Mouse (Mus musculus): ENCODE measurements around the gene Ctcf. TPM values are rescaled to one million over a fixed set of nuclear protein-coding genes. Genes with fewer than 3 reads are reported as not detected.

Gene Ctcf
- polyA plus RNA-seq, 1 experiment = 12.2 TPM

DNA sequence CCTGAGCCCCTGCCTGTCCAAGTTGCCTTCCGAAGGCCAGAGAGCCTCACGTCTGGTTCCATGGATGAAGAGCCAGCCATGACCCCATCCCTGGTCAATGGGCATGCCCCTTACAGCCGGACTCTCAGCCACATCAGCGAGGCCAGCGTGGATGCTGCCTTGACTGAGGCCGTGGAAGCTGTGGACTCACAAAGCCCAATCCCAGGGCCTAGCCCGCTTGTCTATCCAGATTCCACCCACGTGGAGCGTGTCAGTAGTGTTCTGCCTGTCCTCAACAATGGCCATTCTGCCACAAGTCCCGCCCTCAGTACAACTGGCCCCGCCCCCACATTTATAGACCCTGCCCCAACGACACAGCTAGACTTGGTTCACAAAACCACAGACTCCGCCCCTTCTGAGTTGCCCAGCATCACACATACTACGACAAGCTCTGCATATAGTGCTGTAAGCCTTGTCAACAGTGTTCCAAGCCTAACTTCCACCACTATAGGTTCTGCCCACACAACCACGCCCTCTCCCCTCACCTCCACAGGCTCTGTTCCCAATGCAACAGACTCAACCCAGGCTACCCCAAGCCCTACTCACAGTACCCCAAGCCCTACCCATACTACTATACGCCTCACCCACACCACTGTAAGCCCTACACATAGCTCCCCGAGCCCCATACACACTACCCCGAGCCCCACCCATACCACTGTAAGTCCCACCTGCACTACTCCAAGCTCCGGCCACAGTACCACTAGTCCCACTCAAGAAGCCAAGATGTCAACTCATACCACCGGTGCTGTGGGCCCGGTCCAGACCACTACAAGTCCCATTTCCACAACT, 18.7 kb upstream of the Ctcf start:
- no peak for DNase-seq (ENCODE audit: low read depth)

DNA sequence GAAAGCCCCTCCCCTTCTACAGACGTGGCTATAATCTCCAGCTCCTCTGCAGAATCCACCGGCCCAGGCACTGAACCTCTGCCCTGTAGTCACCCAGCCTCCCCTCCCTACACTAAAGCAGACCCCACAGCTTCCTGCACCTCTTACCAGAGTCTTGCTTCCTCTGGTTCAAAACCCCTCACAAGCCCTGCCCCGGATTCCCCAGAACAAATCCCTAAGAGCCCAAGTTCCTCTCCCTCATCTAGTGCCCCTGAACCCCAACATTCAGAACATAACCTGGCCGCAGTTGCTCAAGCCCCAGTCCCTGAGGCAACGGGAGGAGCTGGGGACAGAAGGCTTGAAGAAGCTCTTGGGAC, 18.1 kb upstream of the Ctcf start:
- DNase-seq (ENCODE audit: low read depth) = no peak

DNA sequence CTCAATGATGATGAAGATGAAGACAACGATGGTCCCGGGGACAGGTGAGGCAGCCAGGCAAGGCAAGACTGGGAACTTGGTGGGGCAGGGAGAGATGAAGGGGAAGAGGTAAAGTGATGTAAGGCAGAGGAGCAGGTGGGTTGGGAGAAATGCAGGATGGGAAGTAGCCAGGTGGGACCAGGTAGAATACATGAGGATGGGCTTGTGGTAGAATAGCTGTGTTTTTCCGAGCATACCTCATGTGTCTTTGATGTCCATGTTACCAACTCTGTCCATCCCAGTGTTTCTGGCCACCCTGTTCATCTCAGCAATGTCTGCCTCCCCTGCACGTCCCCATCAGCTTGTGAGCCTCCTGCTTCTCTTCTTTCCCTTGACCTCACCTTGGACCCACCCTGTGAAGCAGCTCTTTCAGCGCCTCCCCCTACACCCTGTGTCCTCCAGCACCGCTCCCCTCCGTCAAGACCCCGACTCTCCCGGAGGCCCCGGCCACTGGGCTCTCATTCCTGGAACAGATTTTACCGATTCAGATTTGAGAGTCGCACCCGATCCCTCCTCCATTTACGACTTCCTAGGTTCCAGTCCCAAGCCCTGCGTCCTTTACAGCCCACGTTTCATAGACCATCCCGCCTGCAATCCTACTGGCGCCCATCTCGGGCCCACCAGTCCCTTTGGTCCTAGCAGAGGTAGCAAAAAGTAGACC, 17.3 kb upstream of the Ctcf start:
- no peak for DNase-seq (ENCODE audit: low read depth)

DNA sequence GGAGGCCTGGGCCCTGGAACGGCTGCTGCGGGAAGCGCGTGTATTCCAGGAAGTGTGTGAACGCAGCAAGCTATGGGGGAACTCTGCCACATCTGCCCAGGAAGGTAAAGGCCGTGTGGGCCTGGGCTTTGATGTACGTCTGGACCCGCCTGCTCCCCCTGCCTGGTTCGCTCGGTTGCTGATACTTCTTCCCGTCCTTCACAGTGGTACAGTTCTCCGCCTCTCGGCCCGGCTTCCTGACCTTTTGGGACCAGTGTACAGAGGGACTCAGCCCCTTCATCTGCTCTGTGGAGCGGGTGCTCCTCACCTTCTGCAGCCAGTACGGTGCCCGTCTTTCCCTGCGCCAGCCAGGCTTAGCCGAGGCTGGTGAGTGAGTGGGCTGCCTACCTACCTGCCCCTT, 16.2 kb upstream of the Ctcf start:
- DNase-seq (ENCODE audit: low read depth) = no peak

DNA sequence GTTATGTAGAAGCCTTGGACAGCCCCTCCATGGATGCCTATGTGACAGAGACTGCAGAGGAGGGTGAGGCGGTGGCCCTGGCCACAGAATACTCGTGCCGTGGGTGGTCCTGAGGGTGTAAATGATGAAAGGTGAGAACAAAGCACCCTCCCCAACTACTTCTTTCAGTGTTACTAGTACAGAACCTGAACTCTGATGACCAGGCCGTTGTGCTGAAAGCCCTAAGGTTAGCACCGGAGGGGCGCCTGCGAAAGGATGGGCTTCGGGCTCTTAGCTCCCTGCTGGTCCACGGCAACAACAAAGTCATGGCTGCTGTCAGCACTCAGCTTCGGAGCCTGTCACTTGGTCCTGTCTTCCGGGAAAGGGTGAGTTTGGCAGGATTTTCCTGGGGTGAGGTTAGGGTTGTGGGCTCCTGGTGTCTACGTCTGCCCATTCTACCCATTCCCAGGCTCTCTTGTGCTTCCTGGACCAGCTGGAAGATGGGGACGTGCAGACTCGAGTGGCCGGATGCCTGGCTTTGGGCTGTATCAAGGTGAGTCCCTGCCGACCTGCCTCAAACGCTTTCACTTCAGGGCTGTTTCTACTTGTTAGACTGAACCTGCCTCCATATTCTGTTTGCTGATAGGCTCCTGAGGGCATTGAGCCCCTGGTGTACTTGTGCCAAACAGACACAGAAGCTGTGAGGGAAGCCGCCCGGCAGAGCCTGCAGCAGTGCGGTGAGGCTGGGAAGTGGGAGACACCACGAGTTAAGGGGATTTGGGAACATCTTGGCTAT, 15.2 kb upstream of the Ctcf start:
- no peak for DNase-seq (ENCODE audit: low read depth)

DNA sequence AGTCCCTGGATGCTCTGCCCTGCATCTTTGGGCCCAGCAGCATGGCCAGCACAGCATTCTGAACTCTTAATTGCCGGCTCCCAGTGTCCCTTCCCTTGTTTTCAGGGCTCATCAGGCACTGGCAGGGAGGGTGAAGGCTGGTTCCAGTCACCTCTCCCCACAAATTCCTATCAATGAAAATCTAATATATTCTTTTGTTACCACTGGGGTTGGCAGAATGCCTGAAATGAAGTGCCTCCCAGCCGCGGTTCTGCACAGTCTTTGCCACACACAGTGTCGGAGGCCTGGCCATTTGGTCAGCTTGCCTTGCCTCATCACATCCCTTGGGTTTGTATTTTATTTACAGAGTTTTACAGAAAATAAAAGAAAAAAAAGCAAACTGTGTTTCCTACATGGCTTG, 14.5 kb upstream of the Ctcf start:
- no peak for DNase-seq (ENCODE audit: low read depth)

DNA sequence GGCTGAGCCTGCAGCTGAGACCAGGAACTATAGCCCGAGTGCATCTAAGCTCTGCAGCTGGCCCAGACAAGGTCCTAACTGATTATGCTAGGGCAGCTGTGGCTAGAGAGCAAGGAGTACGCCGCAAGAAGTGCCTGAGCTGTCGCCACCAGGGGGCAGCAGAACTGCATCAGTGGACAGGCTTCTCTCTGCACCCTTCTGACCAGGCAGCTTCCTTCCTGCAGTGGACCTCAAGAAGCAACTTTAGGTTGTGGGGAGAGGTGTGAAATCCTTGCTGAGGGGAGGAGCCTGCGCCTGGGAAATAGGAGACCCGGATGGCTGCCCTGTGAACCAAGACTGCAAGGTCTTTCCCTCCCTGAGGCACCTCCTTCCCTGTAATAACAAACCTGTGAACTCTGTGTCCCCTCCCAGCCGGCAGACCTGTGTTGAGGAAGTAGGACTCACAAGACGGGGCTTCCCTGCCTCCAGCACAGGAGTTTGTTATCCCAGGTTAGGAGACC, 13.9 kb upstream of the Ctcf start:
- DNase-seq (ENCODE audit: low read depth) = no peak

DNA sequence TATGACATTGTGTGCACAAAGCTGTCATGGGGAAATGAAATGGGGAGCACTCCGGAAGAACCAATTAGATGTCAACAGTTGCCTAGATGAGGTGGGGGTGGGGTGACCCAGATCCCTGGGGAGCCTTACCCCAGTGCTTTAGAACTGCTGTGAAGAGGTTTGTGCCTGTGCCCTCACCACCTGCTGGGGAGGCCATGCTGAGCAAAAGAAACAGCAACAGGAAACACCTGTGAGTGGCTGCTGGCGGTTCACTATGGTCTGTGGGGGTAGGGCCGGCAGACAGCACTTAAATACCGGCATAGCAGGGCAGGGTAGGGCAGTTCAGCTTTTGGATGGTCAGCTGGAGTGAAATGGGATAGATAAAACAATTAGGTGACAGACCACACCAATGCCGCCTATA, 13.2 kb upstream of the Ctcf start:
- DNase-seq (ENCODE audit: low read depth) = no peak

DNA sequence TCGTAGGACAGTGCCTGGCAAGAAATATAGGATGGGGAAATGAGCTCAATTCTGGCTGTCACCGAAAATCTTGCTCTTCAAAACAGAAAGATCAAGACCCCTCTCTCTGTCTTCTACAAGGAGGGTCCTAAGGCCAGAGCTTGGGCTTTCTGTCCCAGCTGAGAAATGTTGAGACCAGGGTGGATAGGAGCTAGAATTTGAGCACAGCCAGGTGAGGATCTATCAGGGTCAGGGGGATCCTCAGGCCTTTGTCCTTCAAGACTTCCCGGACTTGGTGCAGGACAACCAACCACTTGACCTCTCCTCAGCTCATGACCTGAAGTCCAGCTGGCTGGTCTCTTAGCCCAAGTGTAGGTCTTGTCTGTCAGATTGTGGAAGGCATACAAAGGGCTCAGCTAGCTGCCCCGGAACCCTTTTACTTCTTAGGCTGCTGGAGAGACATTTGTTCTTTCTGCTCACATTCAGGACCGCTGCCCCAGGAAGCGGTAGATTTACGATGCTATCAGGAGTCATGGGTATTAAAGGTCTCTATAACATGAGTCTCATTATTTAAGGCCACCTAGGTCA, 12.6 kb upstream of the Ctcf start:
- DNase-seq (ENCODE audit: low read depth) = no peak

DNA sequence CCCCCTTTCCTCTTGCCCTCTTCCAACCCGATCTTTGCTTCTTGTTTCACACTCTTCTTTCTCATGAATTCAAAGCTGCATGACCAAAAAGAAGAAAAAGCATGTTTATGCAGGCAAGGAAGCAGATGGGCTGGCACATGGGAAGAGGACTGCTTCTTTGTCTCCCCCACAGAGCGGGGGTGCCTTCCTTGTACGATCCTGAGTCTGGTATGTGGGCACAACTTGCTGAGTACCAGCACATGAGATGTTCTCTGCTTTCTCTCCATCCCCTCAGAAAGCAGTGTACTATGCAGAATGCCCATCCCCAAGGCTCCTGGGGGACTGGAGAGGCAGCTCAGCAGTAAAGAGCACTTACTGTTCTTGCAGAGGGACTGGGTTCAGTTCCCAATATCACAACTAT, 12.0 kb upstream of the Ctcf start:
- no peak for DNase-seq (ENCODE audit: low read depth)

DNA sequence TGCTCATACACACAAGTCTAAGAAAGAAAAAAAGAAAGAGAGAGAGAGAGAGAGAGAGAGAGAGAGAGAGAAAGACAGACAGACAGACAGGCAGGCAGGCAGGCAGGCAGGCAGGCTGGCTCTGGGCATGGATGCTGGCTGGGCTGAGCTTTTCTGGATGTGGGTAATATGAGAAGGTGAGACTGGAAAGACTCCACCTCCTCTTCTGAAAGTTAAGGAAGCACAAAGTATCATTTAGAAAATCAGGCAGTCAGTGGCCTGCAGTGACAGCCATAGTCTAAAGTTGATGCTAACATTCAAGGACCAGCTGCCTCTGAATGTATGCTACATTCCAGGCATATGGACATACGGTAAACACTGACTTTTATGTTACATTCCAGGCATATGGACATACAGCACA, 11.5 kb upstream of the Ctcf start:
- no peak for DNase-seq (ENCODE audit: low read depth)

DNA sequence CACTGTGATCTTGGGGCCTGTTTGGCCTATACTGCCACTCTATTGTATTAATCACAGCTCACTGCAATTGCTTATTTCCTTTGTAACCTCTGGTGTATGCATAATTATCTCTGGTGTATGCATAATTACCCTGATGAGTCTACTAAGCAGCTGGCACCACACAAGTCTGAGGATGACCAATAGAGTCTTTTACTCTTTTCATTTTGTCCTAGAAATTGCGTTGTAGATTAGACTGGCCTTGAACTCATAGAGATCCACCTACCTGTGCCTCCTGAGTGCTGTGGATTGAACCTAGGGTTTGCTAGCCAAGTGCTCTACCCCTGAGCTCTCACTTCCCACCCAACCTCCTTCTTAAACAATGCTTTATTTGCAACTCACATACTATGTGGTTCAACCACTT, 10.3 kb upstream of the Ctcf start:
- DNase-seq (ENCODE audit: low read depth) = no peak

DNA sequence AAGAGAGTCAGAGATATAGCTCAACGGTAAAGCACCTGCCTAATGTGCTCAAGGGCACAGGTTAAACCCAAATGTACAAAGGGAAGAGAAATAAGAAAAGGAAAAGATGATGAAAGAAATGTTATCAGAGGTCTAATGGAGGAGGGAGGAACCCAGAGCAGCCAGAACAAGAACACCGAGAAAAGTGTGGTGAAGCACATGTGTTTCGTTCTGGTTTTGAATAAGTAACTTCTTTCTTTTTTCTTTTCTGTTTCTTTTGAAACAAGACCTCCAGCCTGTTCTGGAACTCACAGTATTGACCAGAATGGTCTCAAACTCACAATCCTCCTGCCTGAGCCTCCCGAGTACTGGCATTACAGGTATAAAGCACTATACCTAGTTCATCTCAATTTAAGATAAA, 7.0 kb upstream of the Ctcf start:
- no peak for DNase-seq (ENCODE audit: low read depth)

DNA sequence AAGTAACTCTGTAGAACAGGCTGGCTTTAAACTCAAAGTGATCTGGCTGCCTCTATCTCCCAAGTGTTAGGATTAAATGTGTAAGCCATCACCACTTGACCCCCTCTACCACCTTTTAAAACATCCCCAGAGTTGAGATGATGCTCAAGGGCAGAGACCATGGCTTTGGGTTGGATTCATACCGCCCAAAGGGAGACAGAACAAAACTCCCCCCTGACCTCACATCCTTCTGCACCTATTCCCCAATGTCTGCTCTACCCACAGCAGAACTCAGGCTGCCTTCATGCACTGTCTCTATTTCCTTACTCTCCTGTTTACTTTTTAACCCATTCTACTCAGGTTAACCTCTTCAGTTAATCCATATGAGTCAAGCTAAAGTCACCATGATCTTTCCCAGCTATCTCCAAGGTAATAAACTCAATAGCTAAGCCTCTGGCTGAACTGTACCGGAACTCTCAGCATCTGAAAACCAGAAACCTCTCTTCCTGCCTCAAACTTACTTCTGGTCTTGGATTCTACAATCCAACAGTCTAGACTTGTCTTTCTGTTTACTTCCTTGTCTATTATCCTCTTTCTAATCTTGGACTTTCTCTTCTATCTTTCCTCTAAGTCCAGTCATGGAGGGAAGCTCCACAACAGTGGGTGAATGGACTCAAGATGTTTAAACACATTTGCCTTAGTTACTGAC, 1.5 kb upstream of the Ctcf start:
- no peak for DNase-seq (ENCODE audit: low read depth)

DNA sequence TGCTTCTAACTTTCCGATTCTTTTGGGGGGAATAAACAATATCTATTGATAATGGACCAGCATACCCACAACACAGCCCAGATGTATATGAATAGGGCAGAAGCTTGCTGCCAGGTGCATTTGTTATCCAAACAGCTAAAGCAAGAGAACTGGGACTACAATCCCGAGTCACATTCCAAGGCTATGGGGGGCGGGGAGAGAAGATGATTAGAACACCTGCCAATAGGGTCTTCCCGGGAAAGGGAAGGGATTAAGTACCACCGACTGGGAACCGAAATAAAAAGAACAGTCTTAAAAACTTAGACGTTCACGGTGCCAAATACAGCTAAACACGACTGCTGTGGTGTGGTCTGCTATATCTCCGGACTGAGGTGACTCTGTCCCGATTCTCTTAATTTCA, 887 bp upstream of the Ctcf start:
- no peak for DNase-seq (ENCODE audit: low read depth)

DNA sequence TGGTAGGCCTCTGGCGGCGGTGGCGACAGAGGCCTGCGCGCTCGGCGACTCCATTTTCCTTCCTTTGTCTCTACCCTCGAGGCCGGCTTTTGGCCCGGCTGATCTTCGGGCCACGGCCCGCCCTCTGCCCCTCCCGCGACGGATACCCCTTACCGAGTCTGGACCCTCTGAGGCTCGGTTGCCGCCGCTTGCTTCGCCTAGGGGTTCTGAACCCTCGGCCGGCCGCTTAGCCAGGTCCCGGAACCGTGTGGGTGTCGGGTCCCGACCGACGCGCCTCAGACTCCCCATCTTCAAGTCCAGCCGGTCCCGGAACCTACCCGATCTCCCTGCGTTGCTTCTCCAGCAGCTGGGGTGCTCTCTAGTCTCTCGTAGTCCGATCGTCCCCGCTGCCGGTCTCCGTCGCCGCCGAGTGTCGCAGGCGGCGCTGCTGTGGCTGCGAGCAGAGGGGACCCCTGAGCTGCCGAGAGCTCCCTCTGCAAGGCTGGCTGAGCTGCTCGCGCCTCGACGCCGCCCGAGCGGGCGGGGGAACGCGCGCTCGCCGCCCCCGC, 669 bp downstream of the Ctcf start, which contains the start of gene Agrp:
TSS of gene Agrp (minus strand) at position 431 of the 548 bp plus-strand sequence.
- DNase-seq (ENCODE audit: low read depth) = no peak

DNA sequence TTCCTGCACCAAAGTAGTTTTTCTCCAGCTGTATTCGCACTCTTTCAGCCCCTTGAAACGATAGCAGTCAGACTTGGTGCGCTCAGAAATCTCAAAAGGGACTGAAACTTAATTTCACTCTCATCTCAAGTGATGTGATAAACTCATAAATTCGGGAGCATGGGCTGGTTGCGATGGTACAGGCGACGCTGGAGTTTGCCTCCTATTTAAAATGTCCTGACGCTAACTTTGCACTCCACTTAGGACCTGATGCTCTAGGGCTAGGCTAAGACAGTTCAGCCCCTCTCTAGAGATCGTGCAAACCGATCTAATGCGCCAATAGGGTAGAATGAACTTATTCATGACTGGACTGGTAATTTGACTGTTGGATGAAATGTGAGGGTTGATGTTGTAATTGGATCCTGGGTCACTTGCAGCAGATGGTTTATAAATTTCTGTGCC, 1.3 kb downstream of the Ctcf start:
- DNase-seq (ENCODE audit: low read depth) = no peak

DNA sequence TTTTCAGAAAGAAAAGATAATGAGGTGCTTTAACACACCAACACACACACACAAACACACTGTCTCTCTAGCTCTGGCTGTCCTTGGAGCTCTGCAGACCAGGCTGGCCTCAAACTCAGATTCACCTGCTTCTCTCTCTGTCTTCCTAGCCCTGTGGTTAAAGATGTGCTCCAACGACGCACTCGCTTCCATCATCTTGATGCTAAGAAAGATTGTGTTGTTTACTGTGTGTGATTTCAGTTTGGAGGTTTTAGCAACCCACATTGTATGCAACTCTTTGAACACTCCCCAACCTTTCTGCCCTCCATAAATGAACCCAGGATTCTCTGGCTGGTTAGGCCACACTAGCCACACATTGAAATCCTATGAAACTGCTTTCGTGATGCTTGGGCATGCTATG, 2.1 kb downstream of the Ctcf start:
- DNase-seq (ENCODE audit: low read depth) = no peak

DNA sequence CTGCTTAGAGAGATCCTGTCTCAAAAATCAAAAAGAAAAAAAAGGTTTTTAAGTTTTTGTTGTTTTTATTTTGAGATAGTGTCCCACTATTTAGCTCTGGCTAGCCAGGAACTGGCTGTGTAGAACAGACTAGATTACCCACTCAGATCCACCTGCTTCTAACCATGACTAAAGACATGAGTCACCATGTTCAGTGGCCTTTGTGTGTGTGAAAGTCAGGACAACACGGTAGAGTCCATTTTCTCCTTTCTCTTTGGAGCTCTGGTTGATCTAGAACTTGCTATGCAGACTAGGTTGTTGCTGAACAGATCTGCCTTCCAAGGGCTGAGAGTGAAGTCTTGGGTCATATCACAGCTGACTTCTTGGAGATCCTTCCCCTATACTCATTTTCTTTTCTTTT, 3.5 kb downstream of the Ctcf start:
- no peak for DNase-seq (ENCODE audit: low read depth)

DNA sequence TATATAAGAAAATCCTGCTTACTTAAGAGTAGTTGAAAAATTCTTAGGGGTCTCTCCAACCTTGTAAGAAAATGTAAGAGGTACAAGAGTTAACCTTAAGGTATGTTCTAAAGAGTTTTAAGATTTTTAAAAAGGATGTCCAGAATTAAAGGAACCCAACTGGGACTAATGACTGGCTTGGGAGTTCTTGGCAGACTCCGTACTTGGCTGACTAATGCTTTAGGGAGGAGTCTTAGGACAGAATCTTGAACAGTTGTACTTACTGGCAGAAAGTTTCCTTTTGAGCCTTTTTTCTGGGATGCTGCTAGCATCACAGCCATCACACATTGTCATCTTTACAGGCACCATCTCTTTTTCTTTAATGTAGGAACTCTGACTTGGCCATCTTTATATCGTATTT, 4.1 kb downstream of the Ctcf start:
- no peak for DNase-seq (ENCODE audit: low read depth)

DNA sequence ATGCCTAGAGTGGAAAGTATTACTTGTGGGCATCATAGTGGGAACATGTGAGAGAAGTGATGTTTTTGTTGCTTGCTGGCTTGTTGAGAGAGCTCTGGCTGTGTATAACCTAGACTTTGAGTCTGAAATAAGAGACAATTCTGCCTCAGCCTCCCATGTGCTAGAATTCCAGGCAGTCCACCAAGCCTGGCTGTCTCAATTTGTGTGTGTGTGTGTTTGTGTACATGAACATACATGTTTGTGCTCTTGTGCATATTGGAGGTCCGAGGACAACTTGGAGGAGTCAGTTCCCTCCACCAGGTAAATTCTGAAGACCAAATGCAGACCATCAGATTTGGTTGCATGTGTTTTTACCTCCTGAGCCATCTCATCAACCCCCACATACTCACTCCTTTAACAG, 8.8 kb downstream of the Ctcf start:
- no peak for DNase-seq (ENCODE audit: low read depth)
